ENCODE assay signal across 32 mouse cellular contexts in genomic region chr6:122523289-122523688, GRCm38 (mm10). TPM values are rescaled to one million over a fixed set of nuclear protein-coding genes. Genes with fewer than 3 reads are reported as not detected.
A peak's percentile ranks its signal among the peaks of the same experiment; 100 is the strongest.
DNase-seq lines count a peak whose midpoint lies in the region; ATAC-seq and TF ChIP-seq lines count a peak whose summit lies in the region.
"Had no signal": no experiment of that assay in that cellular context is flagged by ENCODE, and none has a peak within 500 bp of the region (broad histone marks: within the 10 kb centered on the region; RNA-seq: fewer than 3 reads in every experiment).

No protein-coding gene starts in this region.

- 0 out of 2 replicates have a peak, but pooled peaks have one; percentile 24 for ATAC-seq in forebrain, embryonic 15.5 days (replicated peaks)
- ATAC-seq in forebrain, embryonic 14.5 days = no peak
- ATAC-seq: inflammation-experienced regulatory T-cells, adult 6 months had no signal

- 84% methylated on average over 8 of the region's 8 CpGs for WGBS in forebrain, embryonic 15.5 days
- 90% methylated on average over 8 of the region's 8 CpGs for WGBS in forebrain, embryonic 14.5 days
- 80% methylated on average over 8 of the region's 8 CpGs for WGBS in thymus, adult 2 months

- DNase-seq in forebrain, embryonic 14.5 days (ENCODE audit: low spot score) = no peak
- no peak for DNase-seq in layer of hippocampus, adult 2 months (ENCODE audit: low spot score in 2 of 2)
- no peak for DNase-seq in layer of hippocampus, adult 9-11 months
- DNase-seq in R1 (ENCODE audit: low read depth, low spot score) = peak; percentile 42
- DNase-seq in thymus, adult 2 months = no peak
- DNase-seq: cerebellum, adult 8-10 months; cerebellum, postnatal 36 days; gastrocnemius, postnatal 14 days; heart, postnatal 14 days; kidney, adult 11 months; liver had no signal

- no peak overlapping the region for H3K9ac ChIP-seq in forebrain, embryonic 15.5 days (replicated peaks)
- no peak overlapping the region for H3K9ac ChIP-seq in forebrain, embryonic 14.5 days (ENCODE audit: low read length)
- H3K9ac ChIP-seq: embryonic facial prominence, embryonic 13.5 days; forebrain, postnatal 0 days; hindbrain, embryonic 15.5 days; midbrain, embryonic 12.5 days; neural tube, embryonic 12.5 days had no signal

- TF ChIP-seq CTCF in layer of hippocampus, adult 2 months (conservative IDR thresholded peaks at IDR 0.05) = peak; percentile 26
- TF ChIP-seq CTCF in E14TG2a.4 (conservative IDR thresholded peaks at IDR 0.05; ENCODE audit: low read length) = peak; percentile 55
- TF ChIP-seq CTCF in thymus, adult 2 months (IDR thresholded peaks at IDR 0.05; ENCODE audit: borderline replicate concordance, control insufficient read depth, extremely low read depth, insufficient read depth, low read length, poor library complexity) = no peak

- no peak overlapping the region for H3K4me3 ChIP-seq in forebrain, embryonic 15.5 days
- no peak overlapping the region for H3K4me3 ChIP-seq in forebrain, embryonic 14.5 days (ENCODE audit: low read depth, low read length)
- no peak overlapping the region for H3K4me3 ChIP-seq in layer of hippocampus, adult 2 months
- H3K4me3 ChIP-seq in E14TG2a.4 (replicated peaks; ENCODE audit: low read length) = no peak overlapping the region
- H3K4me3 ChIP-seq in thymus, adult 2 months (ENCODE audit: control insufficient read depth, insufficient read depth, low read length) = no peak overlapping the region
- H3K4me3 ChIP-seq: embryonic facial prominence, embryonic 13.5 days; forebrain, embryonic 10.5 days; hindbrain, embryonic 10.5 days; hindbrain, embryonic 15.5 days; megakaryocyte, embryonic 14.5 days; midbrain, embryonic 12.5 days; myocyte; neural tube, embryonic 12.5 days had no signal

- H3K4me1 ChIP-seq in forebrain, embryonic 15.5 days = no peaks in the 10 kb centered on the region
- H3K4me1 ChIP-seq in forebrain, embryonic 14.5 days (ENCODE audit: control insufficient read depth, insufficient read depth, low read length) = no peaks in the 10 kb centered on the region
- H3K4me1 ChIP-seq in E14TG2a.4 (replicated peaks; ENCODE audit: low read depth, low read length) = peaks cover 29% of the 10 kb centered on the region
- H3K4me1 ChIP-seq in thymus, adult 2 months (replicated peaks; ENCODE audit: control insufficient read depth, insufficient read depth, low read length) = no peaks in the 10 kb centered on the region
- H3K4me1 ChIP-seq: embryonic facial prominence, embryonic 13.5 days; forebrain, embryonic 10.5 days; hindbrain, embryonic 10.5 days; hindbrain, embryonic 15.5 days; megakaryocyte, embryonic 14.5 days; midbrain, embryonic 12.5 days; neural tube, embryonic 12.5 days had no signal

- no peak overlapping the region for H3K4me2 ChIP-seq in forebrain, embryonic 15.5 days (replicated peaks)
- no peak overlapping the region for H3K4me2 ChIP-seq in forebrain, embryonic 14.5 days (ENCODE audit: low read length)
- H3K4me2 ChIP-seq: hindbrain, embryonic 15.5 days; midbrain, embryonic 12.5 days; neural tube, embryonic 12.5 days had no signal

- no peak overlapping the region for H3K27ac ChIP-seq in forebrain, embryonic 15.5 days (replicated peaks)
- H3K27ac ChIP-seq in forebrain, embryonic 14.5 days (ENCODE audit: low read depth, low read length) = no peak overlapping the region
- no peak overlapping the region for H3K27ac ChIP-seq in layer of hippocampus, adult 2 months
- H3K27ac ChIP-seq in thymus, adult 2 months (ENCODE audit: control insufficient read depth, insufficient read depth, low read length) = no peak overlapping the region
- H3K27ac ChIP-seq: embryonic facial prominence, embryonic 13.5 days; hindbrain, embryonic 10.5 days; hindbrain, embryonic 15.5 days; midbrain, embryonic 12.5 days; neural tube, embryonic 12.5 days had no signal

- H3K27me3 ChIP-seq in forebrain, embryonic 15.5 days = no peaks in the 10 kb centered on the region
- no peaks in the 10 kb centered on the region for H3K27me3 ChIP-seq in forebrain, embryonic 14.5 days (replicated peaks; ENCODE audit: control insufficient read depth, insufficient read depth, low read length)
- H3K27me3 ChIP-seq in E14TG2a.4 (ENCODE audit: insufficient read depth, low read length) = peaks cover 6% of the 10 kb centered on the region
- H3K27me3 ChIP-seq in thymus, adult 2 months (ENCODE audit: control insufficient read depth, insufficient read depth, low read length) = no peaks in the 10 kb centered on the region
- H3K27me3 ChIP-seq: embryonic facial prominence, embryonic 13.5 days; hindbrain, embryonic 15.5 days; midbrain, embryonic 12.5 days; neural tube, embryonic 12.5 days had no signal

- no peaks in the 10 kb centered on the region for H3K36me3 ChIP-seq in forebrain, embryonic 15.5 days
- H3K36me3 ChIP-seq in forebrain, embryonic 14.5 days (ENCODE audit: control insufficient read depth, insufficient read depth, low read length) = no peaks in the 10 kb centered on the region
- H3K36me3 ChIP-seq in E14TG2a.4 (ENCODE audit: insufficient read depth, low read length) = no peaks in the 10 kb centered on the region
- no peaks in the 10 kb centered on the region for H3K36me3 ChIP-seq in thymus, adult 2 months (ENCODE audit: control insufficient read depth, insufficient read depth, low read length)
- H3K36me3 ChIP-seq: embryonic facial prominence, embryonic 13.5 days; forebrain, embryonic 10.5 days; hindbrain, embryonic 10.5 days; hindbrain, embryonic 15.5 days; midbrain, embryonic 12.5 days; neural tube, embryonic 12.5 days had no signal

- H3K9me3 ChIP-seq in forebrain, embryonic 15.5 days = no peaks in the 10 kb centered on the region
- no peaks in the 10 kb centered on the region for H3K9me3 ChIP-seq in forebrain, embryonic 14.5 days (replicated peaks; ENCODE audit: control insufficient read depth, low read length)
- no peaks in the 10 kb centered on the region for H3K9me3 ChIP-seq in E14TG2a.4 (ENCODE audit: low read length)
- H3K9me3 ChIP-seq: embryonic facial prominence, embryonic 13.5 days; forebrain, embryonic 10.5 days; hindbrain, embryonic 10.5 days; hindbrain, embryonic 15.5 days; midbrain, embryonic 12.5 days; neural tube, embryonic 12.5 days had no signal

- TF ChIP-seq POLR2A in thymus, adult 2 months (IDR thresholded peaks at IDR 0.05; ENCODE audit: control insufficient read depth, extremely low read depth, insufficient read depth, low read length, poor library complexity) = no peak

RNA-seq across cellular contexts. Expression of gene Mfap5, which starts 17.6 kb away (rescaled TPM):
- polyA plus RNA-seq in forebrain, embryonic 15.5 days (2015; fragmentation: Nextera tagmentation; extraction: Ambion mirVana) = 0.72 and 1.8 TPM in 2 replicates
- polyA plus RNA-seq in forebrain, embryonic 14.5 days (2014; fragmentation: Nextera tagmentation; extraction: Ambion mirVana) = 1.1 and 1.8 TPM in 2 replicates
- not detected for total RNA-seq in layer of hippocampus, adult 2 months (2021)
- polyA plus RNA-seq in thymus, adult 2 months (2012; rRNA removed) = 17.5 and 26.2 TPM in 2 replicates
- polyA plus RNA-seq: inflammation-experienced regulatory T-cells, adult 6 months had no signal

RNA-seq across cellular contexts. Expression of gene Rimklb, which starts 24.7 kb away (rescaled TPM):
- polyA plus RNA-seq in forebrain, embryonic 15.5 days (2015; fragmentation: Nextera tagmentation; extraction: Ambion mirVana) = 98.3 and 106 TPM in 2 replicates
- 105 and 108 TPM in 2 replicates for polyA plus RNA-seq in forebrain, embryonic 14.5 days (2014; fragmentation: Nextera tagmentation; extraction: Ambion mirVana)
- 10 to 100 TPM; 70.3 to 71.6 TPM for total RNA-seq in layer of hippocampus, adult 2 months (2021)
- polyA plus RNA-seq in thymus, adult 2 months (2012; rRNA removed) = 0.65 and 0.70 TPM in 2 replicates
- polyA plus RNA-seq: myocyte had no signal

RNA-seq across cellular contexts. Expression of gene Aicda, which starts 30.3 kb away (rescaled TPM):
- polyA plus RNA-seq in forebrain, embryonic 15.5 days (2015; fragmentation: Nextera tagmentation; extraction: Ambion mirVana) = 0.37 and 0.45 TPM in 2 replicates
- 0.43 and 0.52 TPM in 2 replicates for polyA plus RNA-seq in forebrain, embryonic 14.5 days (2014; fragmentation: Nextera tagmentation; extraction: Ambion mirVana)
- total RNA-seq in layer of hippocampus, adult 2 months (2021) = not detected
- 0.28 and 0.42 TPM in 2 replicates for polyA plus RNA-seq in thymus, adult 2 months (2012; rRNA removed)
- total RNA-seq: adrenal gland, postnatal 10 days; gastrocnemius, postnatal 14 days; heart, postnatal 14 days; layer of hippocampus, postnatal 10 days; left cerebral cortex, adult 18-20 months; left cerebral cortex, postnatal 14 days had no signal
- polyA plus RNA-seq: forebrain, embryonic 10.5 days; heart, embryonic 14.5 days; hindbrain, embryonic 10.5 days; kidney, embryonic 16.5 days; liver, embryonic 16.5 days; lung, embryonic 16.5 days; midbrain, embryonic 12.5 days; myocyte; urinary bladder, adult 2 months had no signal

Comparison
In these comparisons a context has a peak if more than half of its experiments do, and no peak if none do; other contexts are left out.
1. RNA of gene Rimklb, which starts 24.7 kb away (polyA plus RNA-seq): 105 to 108 TPM in forebrain, embryonic 14.5 days and 98.3 to 106 TPM in forebrain, embryonic 15.5 days; 0.65 to 0.70 TPM in thymus, adult 2 months; every median in the first group is over 10 times any median in the second.